Mouse (Mus musculus): ENCODE measurements at regions not wholly inside any gene's neighbourhood (a gene's known extent, or its start where the extent isn't known, plus 50 kb on each side); places are given as distances from the start of the nearest gene placed in this dataset.

- DNase-seq (ENCODE audit: low spot score): no peak
Observed at GRCm38 (mm10) chr9:32053886-32054615, 61.9 kb upstream of the Arhgap32 start.

- DNase-seq (ENCODE audit: low spot score): no peak
Observed at GRCm38 (mm10) chr9:32057427-32058115, 58.4 kb upstream of the Arhgap32 start.

- no peak for DNase-seq (ENCODE audit: low spot score)
Observed at GRCm38 (mm10) chr9:32062740-32063139, 53.2 kb upstream of the Arhgap32 start.

GRCm38 (mm10) chr9:32063541-32063940 lies 52.4 kb upstream of the Arhgap32 start:
- no peak for DNase-seq (ENCODE audit: low spot score)

GRCm38 (mm10) chr9:32064007-32064550 lies 51.9 kb upstream of the Arhgap32 start:
- no peak for DNase-seq (ENCODE audit: low spot score)
